Mouse (Mus musculus) monocyte, adult 5-6 weeks (primary cell): Measurements from ENCODE around the gene Grm2. TPM values are rescaled to one million over a fixed set of nuclear protein-coding genes. Genes with fewer than 3 reads are reported as not detected.
"Not testable (repeated sequence)": the region's sequence is repeated elsewhere in the genome, so short reads cannot be mapped to it uniquely, and the experiment has no call there.

Experiments used
- ATAC-seq: fragments of 153-309, 156-312 bp; replicated peaks from 2 replicates; pipeline ENCODE4 v1.8.0; 2017; ENCODE audit warnings: mild to moderate bottlenecking; ENCODE audit not compliant: low TSS enrichment, insufficient number of reproducible peaks, severe bottlenecking, poor library complexity, low FRiP score
- total RNA-seq: library from RNA; stranded (forward); fragments of 200-1000, 200-491, 200-594 nt; gene quantifications from 3 replicates; pipeline ENCODE4 v1.2.3, GENCODE M21; 2017

Gene Grm2
- total RNA-seq, 1 experiment from 2014 or later, result not detected

DNA sequence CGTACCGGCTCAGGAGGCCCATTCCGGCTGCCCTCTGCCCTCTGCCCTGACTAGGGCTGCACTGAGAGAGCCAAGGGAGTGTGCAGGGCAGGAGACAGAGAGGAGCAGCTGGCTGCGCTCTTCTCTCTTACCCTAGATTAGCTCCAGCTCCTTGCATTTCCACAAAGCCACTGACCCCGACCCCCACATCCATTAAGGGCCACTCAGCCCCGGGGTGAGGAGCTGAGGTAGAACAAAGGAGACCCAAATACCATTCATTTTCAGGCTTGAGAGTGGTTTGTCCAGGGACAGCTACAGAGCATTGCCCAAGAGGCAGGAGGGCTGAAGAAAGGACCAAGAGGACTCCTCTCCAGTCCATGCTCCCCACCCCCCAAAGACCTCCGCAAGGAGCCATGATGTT is 3.6 kb upstream of the Grm2 start:
- ATAC-seq, result no peak

DNA sequence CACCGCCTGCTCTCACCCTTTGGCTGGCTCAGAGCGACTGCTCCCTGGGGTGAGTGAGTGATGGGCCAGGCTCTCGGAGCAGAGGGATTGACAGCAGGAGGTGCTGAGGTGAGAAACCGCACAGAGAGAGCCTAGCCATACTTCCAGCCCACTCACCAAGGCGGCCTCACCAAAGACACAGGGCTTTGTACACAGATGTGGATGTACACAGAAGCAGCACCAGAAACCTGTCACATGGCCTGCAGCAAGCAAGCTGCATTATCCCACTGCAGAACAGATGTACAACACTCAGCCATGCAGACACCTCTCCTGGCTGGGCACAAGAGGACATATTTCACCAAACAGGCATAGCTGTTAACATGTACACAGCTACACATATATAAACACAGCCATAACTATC is 1.7 kb upstream of the Grm2 start:
- ATAC-seq, result no peak

- no peak for ATAC-seq
Measured at GRCm38 (mm10) chr9:106656820-106657219, 938 bp upstream of the Grm2 start.

- no peak for ATAC-seq
Measured at GRCm38 (mm10) chr9:106652720-106653119, 3.2 kb downstream of the Grm2 start.

- no peak for ATAC-seq
Measured at GRCm38 (mm10) chr9:106647226-106647625, 8.7 kb downstream of the Grm2 start.

GRCm38 (mm10) chr9:106645684-106646271 is 10.1 kb downstream of the Grm2 start:
- no peak for ATAC-seq

DNA sequence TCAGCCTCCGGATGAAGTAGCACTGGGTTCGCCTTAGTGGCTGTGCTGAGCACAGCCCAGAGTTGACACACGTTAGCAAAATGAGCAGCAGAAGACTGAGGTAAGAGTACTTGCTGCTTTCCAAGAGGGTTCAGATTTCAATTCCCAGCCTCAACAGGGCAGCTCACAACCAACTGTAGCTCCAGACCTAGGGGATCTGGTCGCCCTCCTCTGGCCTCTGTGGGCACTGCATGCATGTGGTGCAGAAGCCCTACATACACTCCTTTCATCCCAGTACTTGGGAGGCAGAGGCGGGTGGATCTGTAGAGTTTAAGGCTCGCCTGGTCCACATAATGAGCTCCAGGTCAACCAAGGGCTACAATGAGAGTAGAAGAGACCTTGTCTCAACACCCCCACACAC is 12.1 kb downstream of the Grm2 start:
- ATAC-seq, result no peak

DNA sequence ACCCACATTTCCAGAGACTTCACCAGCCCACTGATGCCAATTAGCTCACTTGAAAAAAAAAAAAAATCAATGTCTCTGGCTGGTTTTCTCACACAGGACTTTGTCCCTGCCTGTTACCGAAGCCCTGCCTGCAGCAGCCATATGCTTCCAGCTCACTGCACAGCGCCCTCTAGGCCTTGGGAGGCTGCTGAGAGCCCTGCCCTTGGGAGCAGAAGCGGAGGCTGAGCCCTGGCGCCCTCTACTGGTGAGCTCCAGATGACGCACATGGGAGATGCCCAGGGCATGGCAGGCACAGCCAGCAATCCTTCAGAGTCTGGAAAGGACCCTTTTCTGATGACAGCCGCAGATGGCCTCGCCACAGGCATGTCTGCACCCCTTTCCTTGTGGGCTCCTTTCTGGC is 12.8 kb downstream of the Grm2 start:
- ATAC-seq, result no peak

- ATAC-seq, result no peak
Measured at GRCm38 (mm10) chr9:106641346-106641745, 14.5 kb downstream of the Grm2 start.

GRCm38 (mm10) chr9:106638154-106638553 is 17.7 kb downstream of the Grm2 start:
- ATAC-seq, result no peak

- no peak for ATAC-seq
Measured at GRCm38 (mm10) chr9:106632185-106632584, 23.7 kb downstream of the Grm2 start.

DNA sequence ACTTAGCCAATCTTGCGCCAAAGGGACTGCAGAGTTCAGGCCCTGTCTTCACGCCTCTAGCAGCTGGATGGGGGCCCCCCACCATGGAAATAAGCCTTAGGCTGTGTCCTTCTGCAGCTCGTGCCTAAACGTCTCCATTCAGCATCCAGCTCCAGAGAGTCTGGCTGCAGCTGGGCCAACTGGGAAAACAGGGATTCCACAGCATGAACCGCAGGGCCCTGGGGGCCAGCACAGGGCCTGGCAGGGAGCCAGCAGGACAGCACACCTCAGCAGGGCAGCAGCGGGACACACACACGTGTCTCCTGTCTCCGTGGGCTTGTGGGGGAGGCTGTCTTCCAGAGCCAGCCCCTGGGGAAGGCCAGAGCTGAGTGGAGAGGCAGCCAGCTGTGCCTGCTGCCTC is 28.1 kb downstream of the Grm2 start:
- ATAC-seq, result not testable (repeated sequence)

DNA sequence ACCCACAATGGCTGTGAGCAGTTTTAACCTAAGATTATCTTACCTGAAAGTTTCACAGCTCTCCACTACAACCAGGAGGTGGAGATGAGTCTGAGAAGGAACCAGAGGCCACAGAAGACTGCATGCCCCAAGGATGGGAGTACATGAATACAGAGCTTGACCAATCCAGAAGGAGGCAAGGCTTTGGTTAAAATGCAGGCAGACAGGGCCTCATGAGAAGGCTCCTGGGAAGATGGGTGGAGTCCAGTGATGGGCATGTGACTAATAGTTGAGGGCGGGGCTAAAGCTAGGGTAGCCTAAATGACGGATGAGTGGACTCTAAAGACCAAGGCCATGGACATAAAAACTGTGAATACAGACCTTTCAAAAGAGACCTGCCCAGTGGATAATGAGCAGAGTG is 29.6 kb downstream of the Grm2 start, which contains the start of gene Iqcf6:
Iqcf6 (plus strand) TSS at position 301 of the 400 bp plus-strand sequence.
- ATAC-seq, result no peak

GRCm38 (mm10) chr9:106617496-106617895 is 38.4 kb downstream of the Grm2 start:
- no peak for ATAC-seq

DNA sequence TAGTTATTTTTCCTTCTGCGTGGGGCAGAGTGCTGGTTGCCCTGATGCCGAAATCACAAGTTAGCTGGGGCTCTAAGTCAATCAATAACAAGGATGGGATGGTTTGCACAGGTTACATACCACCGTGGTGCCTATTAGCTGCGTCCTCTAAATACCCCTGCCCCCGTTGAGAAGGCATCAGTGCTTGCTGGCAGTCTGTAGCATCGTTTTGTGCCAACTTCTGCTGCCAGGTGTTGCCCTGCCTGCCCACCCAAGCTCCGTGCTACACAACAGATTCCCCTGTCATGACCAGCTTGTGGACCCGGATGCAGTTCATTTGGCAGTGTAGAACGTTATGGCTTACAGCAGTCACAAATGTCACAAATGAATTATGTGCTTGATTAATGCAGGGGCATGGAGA is 39.6 kb downstream of the Grm2 start:
- no peak for ATAC-seq

GRCm38 (mm10) chr9:106614616-106615015 is 41.3 kb downstream of the Grm2 start:
- no peak for ATAC-seq

DNA sequence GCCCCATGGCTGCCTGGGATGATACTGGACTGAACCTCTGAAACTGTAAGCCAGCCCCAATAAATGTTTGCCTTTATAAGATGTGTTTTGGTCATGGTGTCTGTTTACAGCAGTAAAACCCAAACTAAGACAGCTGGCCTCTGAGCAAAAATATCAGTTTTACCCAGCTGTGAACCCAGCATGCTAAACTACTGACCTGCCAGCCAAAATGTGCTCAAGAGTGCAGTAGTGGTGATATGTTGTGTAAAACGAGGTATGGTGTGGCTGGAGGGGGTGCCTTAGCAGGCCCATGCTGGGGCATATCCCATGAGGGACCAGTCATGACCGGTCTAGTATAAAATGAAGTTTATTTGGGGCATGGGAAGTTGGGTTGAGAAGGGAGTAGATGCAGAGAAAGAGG is 41.9 kb downstream of the Grm2 start:
- ATAC-seq, result no peak

DNA sequence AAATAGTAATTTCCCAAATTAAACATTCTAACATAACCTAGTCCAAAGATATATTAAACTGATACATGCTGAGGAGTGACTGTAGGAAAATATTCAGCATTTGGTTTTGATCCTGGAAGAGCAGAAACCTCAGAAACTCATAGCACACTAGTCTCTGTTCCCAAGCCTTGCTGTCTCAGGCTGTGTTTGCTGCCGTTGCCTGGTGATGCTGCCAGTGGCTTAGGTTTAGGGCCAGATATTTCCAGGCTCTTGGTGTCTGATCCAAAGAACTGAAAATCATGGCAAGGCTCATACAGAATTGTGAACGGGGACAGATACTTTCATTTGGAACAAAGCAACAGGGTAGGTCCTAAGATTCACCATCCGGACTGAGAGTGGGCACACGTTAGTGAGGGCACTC is 45.2 kb downstream of the Grm2 start:
- ATAC-seq, result no peak

GRCm38 (mm10) chr9:106600546-106600945 is 55.3 kb downstream of the Grm2 start:
- ATAC-seq, result no peak

GRCm38 (mm10) chr9:106598466-106598865 is 57.4 kb downstream of the Grm2 start:
- ATAC-seq, result no peak

GRCm38 (mm10) chr9:106595836-106596235 is 60.0 kb downstream of the Grm2 start:
- no peak for ATAC-seq
